Mouse (Mus musculus) liver, embryonic 14 days (tissue): ENCODE data around the gene Gm10477. TPM values are rescaled to one million over a fixed set of nuclear protein-coding genes. Genes with fewer than 3 reads are reported as not detected.

Experiments used
- polyA plus RNA-seq: library from polyadenylated mRNA; depleted of rRNA; stranded (reverse); fragments of >200 nt; gene quantifications from 2 replicates; pipeline ENCODE4 v1.2.3, GENCODE M21; 2012; rRNA removed

The Gm10477 gene
- not detected in 2 replicates for polyA plus RNA-seq

GRCm38 (mm10) chrX:56524442-56524841 is at the start of gene Gm10477:
Gene Gm10477 (plus strand): TSS chrX:56524742.

GRCm38 (mm10) chrX:56549506-56549905 is 25.0 kb downstream of the Gm10477 start, which contains the start of gene Gm648:
Gene Gm648 (minus strand): TSS chrX:56549606.

Other genes with a start within 250 kb of the Gm10477 start
- gene Zfp449, start 178.3 kb upstream of the Gm10477 start, polyA plus RNA-seq = 0.56 and 0.57 TPM in 2 replicates
- gene Smim10l2a, start 150.2 kb upstream of the Gm10477 start, polyA plus RNA-seq = 0.17 and 0.18 TPM in 2 replicates
- 0.21 TPM in 1 of 2 replicates, not detected in the other for gene Gm2174, start 76.8 kb upstream of the Gm10477 start, polyA plus RNA-seq
- gene Ints6l, start 69.9 kb upstream of the Gm10477 start, polyA plus RNA-seq = 84.7 and 94.5 TPM in 2 replicates
- 0.02 TPM in 1 of 2 replicates, not detected in the other for gene Gm648, start 24.9 kb downstream of the Gm10477 start, polyA plus RNA-seq
- gene Mmgt1, start 73.3 kb downstream of the Gm10477 start, polyA plus RNA-seq = 4.8 and 6.0 TPM in 2 replicates
- 3.2 and 4.1 TPM in 2 replicates for gene Slc9a6, start 85.0 kb downstream of the Gm10477 start, polyA plus RNA-seq
- 9.2 and 10.3 TPM in 2 replicates for gene Fhl1, start 207.0 kb downstream of the Gm10477 start, polyA plus RNA-seq